Mouse (Mus musculus): ENCODE results near the gene Creb3l1. TPM values are rescaled to one million over a fixed set of nuclear protein-coding genes. Genes with fewer than 3 reads are reported as not detected.

Creb3l1 gene
- total and polyA plus RNA-seq, 2 experiments from 2014 or later = 3.5 TPM

GRCm38 (mm10) chr2:91975581-91976541 is 48.4 kb downstream of the Creb3l1 start, which contains the start of gene Dgkz:
Dgkz (minus strand) TSS chr2:91975864.
- Histone ChIP-seq H3K27me3 (ENCODE audit: insufficient read depth, low read length) (no peaks in the 10 kb centered on the region), H3K27ac (no peak within 1 kb of the TSS), H3K36me3 (ENCODE audit: insufficient read depth, low read length) (no peaks in the 10 kb centered on the region), H3K9ac (replicated peaks; ENCODE audit: low read length) (peak within 1 kb of the TSS; percentile 49), H3K4me3 (ENCODE audit: low read length) (peak within 1 kb of the TSS; percentile 35), H3K9me3 (ENCODE audit: low read length) (no peaks in the 10 kb centered on the region), H3K4me2 (ENCODE audit: low read depth, low read length) (peak within 1 kb of the TSS; percentile 55), H3K4me1 (ENCODE audit: insufficient read depth, low read length) (peaks cover 19% of the 10 kb centered on the region)
- WGBS = 2% methylated on average over 79 of the region's 79 CpGs
- DNase-seq (ENCODE audit: low spot score) (peak; percentile 47), ATAC-seq (peak; percentile 56)
- TF ChIP-seq CTCF (IDR thresholded peaks at IDR 0.05; ENCODE audit: low read depth) = no peak

GRCm38 (mm10) chr2:91973416-91974135 is 50.7 kb downstream of the Creb3l1 start:
- H3K27me3 ChIP-seq (ENCODE audit: insufficient read depth, low read length) = no peaks in the 10 kb centered on the region
- DNase-seq (ENCODE audit: low spot score) = no peak
- no peak overlapping the region for H3K9ac ChIP-seq (replicated peaks; ENCODE audit: low read length)
- ATAC-seq = peak; percentile 11; the same call in 1 of the 2 replicates
- 29% methylated on average over 7 of the region's 7 CpGs for WGBS
- H3K4me2 ChIP-seq (ENCODE audit: low read depth, low read length) = no peak overlapping the region
- no peak overlapping the region for H3K27ac ChIP-seq
- no peak for TF ChIP-seq CTCF (IDR thresholded peaks at IDR 0.05; ENCODE audit: low read depth)
- H3K4me1 ChIP-seq (ENCODE audit: insufficient read depth, low read length) = peaks cover 19% of the 10 kb centered on the region
- no peaks in the 10 kb centered on the region for H3K9me3 ChIP-seq (ENCODE audit: low read length)
- H3K4me3 ChIP-seq (ENCODE audit: low read length) = no peak overlapping the region
- H3K36me3 ChIP-seq (ENCODE audit: insufficient read depth, low read length) = no peaks in the 10 kb centered on the region

GRCm38 (mm10) chr2:91972121-91972566 is 52.2 kb downstream of the Creb3l1 start:
- DNase-seq (ENCODE audit: low spot score) (no peak), ATAC-seq (no peak)

GRCm38 (mm10) chr2:91971231-91972097 is 52.8 kb downstream of the Creb3l1 start:
- H3K4me2 ChIP-seq (ENCODE audit: low read depth, low read length) = peak overlapping the region; percentile 11; the same call in 1 of the 2 replicates
- H3K9ac ChIP-seq (replicated peaks; ENCODE audit: low read length) = 0 out of 2 replicates have a peak overlapping the region, but pooled peaks have one; percentile 9
- no peaks in the 10 kb centered on the region for H3K9me3 ChIP-seq (ENCODE audit: low read length)
- H3K4me1 ChIP-seq (ENCODE audit: insufficient read depth, low read length) = peaks cover 12% of the 10 kb centered on the region
- ATAC-seq (peak; percentile 69), DNase-seq (ENCODE audit: low spot score) (peak; percentile 73)
- peak overlapping the region; percentile 73; the same call in 1 of the 2 replicates for H3K27ac ChIP-seq
- WGBS = 10% methylated on average over 21 of the region's 21 CpGs
- no peak overlapping the region for H3K4me3 ChIP-seq (ENCODE audit: low read length)
- TF ChIP-seq CTCF (IDR thresholded peaks at IDR 0.05; ENCODE audit: low read depth) = no peak
- H3K36me3 ChIP-seq (ENCODE audit: insufficient read depth, low read length) = no peaks in the 10 kb centered on the region
- H3K27me3 ChIP-seq (ENCODE audit: insufficient read depth, low read length) = no peaks in the 10 kb centered on the region

More at GRCm38 (mm10) chr2:91972121-91972566, 52.2 kb downstream of the Creb3l1 start:
- TF ChIP-seq CTCF (IDR thresholded peaks at IDR 0.05; ENCODE audit: low read depth) = no peak
- Histone ChIP-seq H3K27ac (peak overlapping the region; percentile 73; the same call in 1 of the 2 replicates), H3K9ac (replicated peaks; ENCODE audit: low read length) (no peak overlapping the region), H3K27me3 (ENCODE audit: insufficient read depth, low read length) (no peaks in the 10 kb centered on the region), H3K4me2 (ENCODE audit: low read depth, low read length) (peak overlapping the region; percentile 11; the same call in 1 of the 2 replicates), H3K4me1 (ENCODE audit: insufficient read depth, low read length) (peaks cover 12% of the 10 kb centered on the region), H3K9me3 (ENCODE audit: low read length) (no peaks in the 10 kb centered on the region), H3K36me3 (ENCODE audit: insufficient read depth, low read length) (no peaks in the 10 kb centered on the region), H3K4me3 (ENCODE audit: low read length) (no peak overlapping the region)
- 39% methylated on average over 13 of the region's 13 CpGs for WGBS

GRCm38 (mm10) chr2:91967962-91968361 is 56.3 kb downstream of the Creb3l1 start:
- Histone ChIP-seq H3K9me3 (ENCODE audit: low read length) (no peaks in the 10 kb centered on the region), H3K4me2 (ENCODE audit: low read depth, low read length) (no peak overlapping the region), H3K9ac (replicated peaks; ENCODE audit: low read length) (no peak overlapping the region; the same call in 1 of the 2 replicates), H3K27ac (peak overlapping the region; percentile 36; the same call in 1 of the 2 replicates), H3K27me3 (ENCODE audit: insufficient read depth, low read length) (no peaks in the 10 kb centered on the region), H3K36me3 (ENCODE audit: insufficient read depth, low read length) (no peaks in the 10 kb centered on the region), H3K4me3 (ENCODE audit: low read length) (no peak overlapping the region), H3K4me1 (ENCODE audit: insufficient read depth, low read length) (peaks cover 12% of the 10 kb centered on the region)
- DNase-seq (ENCODE audit: low spot score) (no peak), ATAC-seq (no peak)
- TF ChIP-seq CTCF (IDR thresholded peaks at IDR 0.05; ENCODE audit: low read depth) = no peak
- 60% methylated on average over 11 of the region's 11 CpGs for WGBS
